Mouse (Mus musculus) embryo, embryonic 10 days (tissue): ENCODE results near the gene Mettl14.
"Not testable (repeated sequence)": the region's sequence is repeated elsewhere in the genome, so short reads cannot be mapped to it uniquely, and the experiment has no call there.

Experiments used
- DNase-seq: peaks from one replicate; pipeline ENCODE4 v3.0.0-alpha.2; 2015; ENCODE audit warnings: low spot score

Mettl14 gene

DNA sequence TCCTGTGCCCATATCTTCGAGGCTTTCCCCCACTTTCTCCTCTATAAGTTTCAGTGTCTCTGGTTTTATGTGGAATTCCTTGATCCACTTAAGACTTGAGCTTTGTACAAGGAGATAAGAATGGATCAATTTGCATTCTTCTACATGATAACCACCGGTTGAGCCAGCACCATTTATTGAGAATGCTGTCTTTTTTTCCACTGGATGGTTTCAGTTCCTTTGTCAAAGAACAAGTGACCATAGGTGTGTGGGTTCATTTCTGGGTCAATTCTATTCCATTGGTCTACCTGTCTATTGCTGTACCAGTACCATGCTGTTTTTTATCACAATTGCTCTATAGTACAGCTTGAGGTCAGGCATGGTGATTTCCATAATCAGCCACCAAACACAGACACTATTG, 19.1 kb downstream of the Mettl14 start:
- not testable (repeated sequence) for DNase-seq

DNA sequence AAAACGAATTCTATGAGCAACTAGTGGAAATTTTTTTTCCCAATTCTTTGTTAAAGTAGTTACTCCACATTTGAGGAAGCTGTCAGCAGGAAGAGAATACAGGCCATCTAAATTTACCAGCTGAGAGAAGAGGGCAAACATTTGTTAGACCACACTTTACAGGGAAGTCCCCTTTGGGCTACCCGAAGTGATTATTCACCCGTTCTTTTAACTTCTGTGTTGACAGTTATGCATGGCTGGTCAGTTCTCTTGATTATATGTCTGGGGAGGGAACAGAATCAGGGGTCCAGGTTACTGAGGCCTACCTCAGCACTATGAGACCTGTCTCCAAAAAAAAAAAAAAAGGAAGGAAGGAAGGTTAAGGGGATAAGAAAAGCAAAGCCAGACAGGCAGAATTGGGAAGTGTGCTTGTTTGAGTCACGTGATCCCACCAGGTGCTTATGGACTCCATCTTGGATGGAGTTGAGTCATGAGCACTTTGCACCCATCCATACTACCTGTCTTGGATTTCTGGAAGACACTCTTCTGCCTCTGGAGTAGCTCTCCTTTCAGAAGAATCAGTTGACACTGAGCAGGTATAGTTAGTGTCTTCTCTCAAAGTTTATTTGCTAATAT, 29.4 kb downstream of the Mettl14 start:
- DNase-seq: no peak

DNA sequence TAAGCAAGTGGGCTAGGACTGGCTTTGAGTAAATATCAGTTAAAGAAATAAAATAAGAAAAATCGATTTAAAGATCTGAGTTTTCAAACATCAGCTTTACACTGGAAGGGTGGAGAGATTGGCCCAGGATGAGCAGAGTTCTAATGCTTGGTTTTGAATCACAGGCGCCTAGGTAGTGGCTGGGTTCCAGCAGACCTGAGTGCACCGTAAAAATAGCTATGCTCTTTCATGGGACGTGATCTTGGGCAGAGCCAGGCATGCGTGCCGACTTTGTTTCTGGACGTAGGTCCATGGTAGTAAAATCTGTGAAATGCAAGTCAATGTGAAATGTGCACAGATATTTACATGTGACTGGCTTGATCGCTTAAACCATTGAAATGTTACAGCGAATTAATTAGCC, 31.5 kb downstream of the Mettl14 start:
- no peak for DNase-seq

DNA sequence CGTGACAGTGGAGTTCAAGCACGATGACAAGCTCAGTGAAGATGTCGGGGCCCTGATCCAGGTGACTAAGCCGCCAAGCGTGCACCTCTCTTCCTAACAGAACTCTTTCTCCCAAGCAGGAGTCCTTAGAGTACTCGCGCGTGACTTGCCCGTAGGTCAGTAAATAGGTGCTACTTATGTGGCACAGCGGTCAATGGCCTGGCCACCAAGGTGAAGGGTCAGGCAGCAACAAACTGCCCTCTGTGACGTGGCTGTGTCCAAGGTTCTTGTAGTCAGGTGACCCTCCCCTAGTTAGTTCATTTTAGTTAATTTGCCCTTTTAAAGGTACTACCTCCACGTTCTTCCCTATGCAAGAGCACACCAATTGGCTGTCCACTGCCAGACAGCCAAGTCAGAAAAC, 32.2 kb downstream of the Mettl14 start:
- DNase-seq: no peak

DNA sequence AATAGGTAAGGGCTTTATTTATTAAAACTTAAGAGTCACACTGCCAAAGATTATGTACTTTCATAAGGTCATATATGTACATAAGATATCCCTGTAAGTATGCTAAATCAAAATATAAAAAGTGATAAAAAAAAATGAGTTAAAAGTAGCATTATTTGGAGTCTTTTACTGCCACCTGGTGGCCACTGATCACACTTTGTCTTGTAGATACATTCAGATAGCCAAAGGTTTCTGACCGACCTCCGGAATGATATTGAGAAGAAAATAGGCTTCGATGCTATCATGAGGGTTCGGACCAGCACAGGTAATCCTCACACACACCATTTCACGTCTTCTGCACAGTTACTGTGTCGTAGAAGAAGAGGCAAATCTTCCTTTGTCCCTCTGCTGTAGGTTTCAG, 32.7 kb downstream of the Mettl14 start:
- DNase-seq: peak; percentile 75

DNA sequence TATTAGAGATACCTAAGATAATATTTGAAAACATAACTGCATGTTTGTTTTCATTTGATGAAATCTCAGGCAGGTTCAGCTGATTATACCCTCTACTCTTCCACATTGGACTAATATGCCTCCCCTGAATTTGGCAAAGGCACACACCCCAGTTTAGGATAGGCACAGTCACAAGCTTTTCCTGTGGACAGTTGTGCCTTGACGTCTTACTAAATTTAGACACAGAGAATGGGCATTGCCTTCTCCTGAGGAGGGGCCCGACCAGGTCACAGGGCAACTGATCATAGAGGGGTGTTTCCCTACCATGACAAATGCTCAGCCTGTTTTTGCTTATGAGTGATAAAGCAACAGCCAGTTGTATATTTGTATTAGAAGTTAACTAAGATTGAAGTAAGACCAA, 34.4 kb downstream of the Mettl14 start:
- no peak for DNase-seq

DNA sequence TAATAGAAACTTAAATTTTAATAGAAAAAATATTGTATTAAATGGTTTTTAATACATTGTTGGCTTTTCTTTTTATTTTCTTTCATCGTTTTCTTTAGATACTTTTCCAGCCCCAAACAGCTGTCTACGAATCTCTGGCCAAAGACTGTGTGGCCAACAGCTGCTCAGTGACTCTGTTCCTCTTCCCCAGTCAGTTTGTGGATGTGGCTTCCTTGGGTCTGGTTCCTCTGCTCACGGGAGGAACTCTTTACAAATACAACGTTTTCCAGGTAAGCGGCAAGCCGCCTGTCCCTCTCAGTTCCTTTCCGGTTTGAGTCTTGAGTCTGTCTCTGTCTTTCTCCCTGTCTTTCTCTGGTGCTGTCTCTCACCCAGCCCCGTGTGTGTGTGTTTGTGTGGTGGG, 35.3 kb downstream of the Mettl14 start:
- no peak for DNase-seq

DNA sequence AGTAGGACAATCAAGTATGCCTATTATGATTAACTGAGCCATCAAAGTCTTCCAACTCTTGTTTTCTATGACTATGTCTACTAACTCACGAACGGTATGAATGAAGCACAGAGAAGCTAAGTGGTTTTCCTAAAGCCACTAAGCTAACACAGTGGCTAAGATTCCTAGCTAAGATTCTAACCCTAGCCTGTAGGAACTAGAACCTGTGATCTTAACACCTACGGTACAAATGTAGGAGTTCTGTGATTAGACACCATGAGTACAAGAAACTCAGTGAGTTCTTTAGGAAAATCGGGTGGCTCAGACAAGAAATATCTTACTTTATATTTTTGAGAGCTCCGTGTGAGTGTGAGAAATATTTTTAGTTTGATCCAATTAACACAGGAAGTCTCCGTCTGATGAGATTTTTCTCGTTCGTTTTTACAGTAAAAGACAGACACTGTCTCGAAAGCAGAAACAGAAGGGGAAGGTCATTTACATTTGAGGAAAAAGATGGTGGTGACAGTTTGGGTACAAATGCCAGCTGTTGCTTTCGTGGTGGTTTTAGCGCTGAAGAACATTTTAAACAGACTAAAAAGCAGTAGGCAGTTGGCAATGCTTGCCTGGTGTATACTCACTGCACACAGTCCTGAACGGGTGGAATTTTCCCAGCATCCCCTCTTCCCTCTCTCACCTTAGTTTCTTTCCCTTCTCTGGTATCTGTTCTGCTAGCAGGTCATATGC, 37.7 kb downstream of the Mettl14 start:
- no peak for DNase-seq

DNA sequence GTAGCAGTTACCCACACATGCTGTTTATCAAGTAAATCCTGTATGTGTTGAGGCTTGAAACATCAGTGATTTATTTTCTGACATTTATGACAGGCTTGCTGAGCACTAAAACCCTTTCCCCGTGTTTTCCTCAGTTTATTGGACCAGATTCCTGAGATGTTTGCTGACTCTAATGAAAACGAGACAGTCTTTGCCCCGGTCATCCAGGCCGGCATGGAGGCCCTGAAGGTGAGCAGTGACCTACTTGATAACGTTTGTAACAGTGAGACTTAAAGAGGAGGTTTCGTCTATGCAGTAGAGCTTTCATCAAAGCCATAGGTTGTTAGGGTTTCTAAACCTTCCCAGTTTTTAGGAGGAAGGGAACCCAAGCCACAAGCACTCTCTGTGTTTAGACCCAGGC, 42.2 kb downstream of the Mettl14 start:
- no peak for DNase-seq

DNA sequence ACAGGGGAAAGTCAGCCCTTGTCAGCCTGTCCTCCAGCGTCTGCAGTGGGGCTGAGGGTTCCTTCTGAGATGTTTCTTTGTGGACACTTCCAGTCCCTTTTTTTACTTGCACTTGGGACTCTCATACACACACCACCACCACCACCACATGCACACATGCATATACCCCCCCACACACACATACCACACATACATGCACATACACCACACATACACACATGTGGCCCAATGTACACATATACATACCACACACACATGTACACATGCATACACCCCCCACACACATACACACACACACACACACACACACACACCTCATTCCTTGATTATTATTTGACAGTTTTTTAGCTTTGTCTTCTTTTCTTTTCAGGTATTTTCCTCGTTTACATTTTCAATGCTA, 44.9 kb downstream of the Mettl14 start:
- no peak for DNase-seq

DNA sequence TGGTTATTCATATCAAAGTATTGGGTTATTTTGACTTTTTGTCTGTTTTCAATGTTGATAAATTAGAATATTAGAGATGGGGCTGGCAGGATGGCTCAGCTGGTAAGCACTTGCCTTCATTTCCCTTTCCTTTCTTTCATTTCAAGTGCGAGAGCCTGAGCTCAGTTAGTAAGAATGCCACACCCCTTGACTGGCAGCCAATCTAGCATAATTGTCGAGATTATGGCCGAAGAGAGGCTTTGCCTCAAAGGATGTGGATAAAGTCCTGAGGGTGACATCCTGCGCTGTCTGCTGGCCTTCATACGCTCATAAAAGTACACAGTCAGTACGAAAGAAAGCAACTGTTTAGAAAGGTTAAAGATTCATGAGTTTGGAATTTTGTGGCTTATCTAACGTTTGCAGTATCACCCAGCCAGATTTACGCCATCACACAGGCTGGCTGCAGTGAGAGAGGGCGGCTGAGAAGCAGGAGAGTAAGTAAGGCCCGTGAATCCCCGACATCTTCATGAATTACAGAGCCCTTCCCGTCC, 47.2 kb downstream of the Mettl14 start:
- DNase-seq: no peak

DNA sequence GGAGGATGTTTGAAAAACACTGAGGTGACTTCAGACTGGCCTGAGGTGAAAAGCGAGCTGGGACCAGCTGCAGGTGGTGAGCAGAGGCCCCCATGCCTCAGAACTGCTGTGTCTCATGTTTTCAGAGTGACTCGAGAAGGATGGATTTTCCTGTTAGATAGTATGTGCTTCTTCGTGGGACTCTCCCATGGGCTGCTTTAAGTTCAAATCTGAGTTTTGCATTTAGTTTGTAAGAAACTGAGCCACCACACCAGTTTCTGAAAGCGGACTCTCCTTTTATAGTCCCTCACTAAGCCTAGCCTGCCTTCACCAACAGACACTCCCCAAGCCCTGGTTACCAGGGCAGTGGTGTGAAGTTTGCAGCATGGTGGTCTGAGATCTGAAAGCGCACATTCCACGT, 48.1 kb downstream of the Mettl14 start:
- DNase-seq: no peak

DNA sequence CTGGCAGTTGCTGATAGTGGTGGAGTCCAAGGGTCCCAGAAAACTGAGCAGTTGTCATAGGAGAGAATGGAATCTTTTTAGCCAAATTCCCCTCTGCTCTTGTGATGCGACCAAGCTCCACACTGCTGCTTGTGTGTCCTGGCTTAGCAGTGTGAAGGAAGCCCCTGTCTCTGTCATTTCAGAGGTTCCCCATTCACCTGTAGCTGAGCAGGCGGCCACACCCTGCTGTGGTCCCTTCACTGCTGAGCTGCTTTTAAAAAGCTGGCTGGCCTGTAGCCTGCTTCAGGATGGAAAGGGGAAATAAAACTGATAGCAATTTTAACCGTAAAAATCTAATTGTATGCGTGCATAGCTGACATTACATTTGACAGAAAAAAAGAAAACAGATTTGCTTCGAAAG, 49.0 kb downstream of the Mettl14 start:
- DNase-seq: no peak

DNA sequence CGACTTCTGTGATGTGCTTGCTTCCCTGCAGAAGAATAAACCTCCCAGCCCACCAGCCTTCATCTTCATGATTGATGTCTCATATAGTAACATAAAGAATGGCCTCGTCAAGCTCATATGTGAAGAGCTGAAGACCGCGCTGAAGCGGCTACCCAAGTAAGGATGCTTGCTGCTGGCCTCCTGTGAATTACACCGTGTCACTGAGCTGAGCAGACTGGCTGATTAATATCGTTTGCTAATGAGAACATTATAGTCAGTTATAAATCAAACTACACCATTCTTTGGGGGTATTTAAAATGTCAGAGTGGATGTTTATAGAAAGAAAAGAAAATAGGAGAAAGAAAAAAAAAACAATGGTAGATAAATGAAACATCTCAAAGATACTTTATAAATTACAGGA, 49.5 kb downstream of the Mettl14 start:
- no peak for DNase-seq

DNA sequence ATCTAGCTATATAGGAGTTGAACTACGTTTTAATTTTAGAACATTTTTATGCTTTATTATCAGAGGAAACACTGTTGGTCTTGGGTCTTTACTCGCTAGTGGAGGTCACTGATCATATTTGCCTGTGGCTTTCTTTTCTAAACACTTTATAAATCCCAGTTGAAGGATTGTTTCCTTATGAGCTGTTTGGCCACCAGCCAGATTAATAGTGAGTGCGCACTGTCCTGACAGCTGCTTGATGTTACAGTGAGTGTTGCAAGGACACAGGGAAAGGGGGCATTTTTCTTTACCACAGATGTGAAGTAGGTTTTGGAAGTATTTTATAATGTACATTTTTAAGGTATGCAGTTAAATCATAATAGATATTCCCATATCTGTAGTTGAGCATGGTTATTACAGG, 50.4 kb downstream of the Mettl14 start:
- no peak for DNase-seq

DNA sequence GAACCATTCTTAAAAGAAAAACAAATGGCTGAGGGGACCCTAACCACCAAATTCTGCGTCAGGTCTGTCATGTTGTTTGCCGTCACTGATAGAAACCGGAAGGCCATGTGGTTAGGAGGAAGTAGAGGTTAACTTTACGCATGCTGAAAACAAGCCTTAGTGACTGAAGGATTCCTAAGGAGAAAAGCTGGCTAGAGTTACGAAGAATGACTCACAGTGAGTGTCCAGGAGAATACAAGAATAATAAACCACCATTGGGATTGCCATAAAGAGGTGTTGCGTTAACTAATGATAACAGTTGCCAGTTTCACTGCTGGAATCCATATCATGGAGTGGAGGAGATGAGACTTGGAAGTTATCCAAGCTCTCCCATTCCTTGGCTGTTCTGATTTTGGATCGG, 51.0 kb downstream of the Mettl14 start:
- DNase-seq: no peak

DNA sequence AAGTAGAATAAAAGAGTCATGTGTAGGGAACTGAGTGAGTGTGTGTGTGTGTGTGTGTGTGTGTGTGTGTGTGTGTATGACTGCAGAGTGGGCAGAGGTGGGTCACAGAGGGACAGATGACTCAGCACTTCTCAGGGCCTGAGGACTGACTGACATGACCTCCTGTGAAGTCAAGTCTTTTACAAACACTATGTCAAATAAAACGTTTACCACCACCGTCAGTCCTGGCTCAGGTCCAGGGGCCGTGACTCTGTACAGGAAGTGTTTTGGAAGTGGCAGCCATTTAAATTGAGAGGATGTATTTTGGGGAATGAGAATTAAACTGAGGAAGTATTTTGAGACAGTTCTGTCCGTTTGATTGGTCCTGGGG, 52.9 kb downstream of the Mettl14 start:
- peak; percentile 29 for DNase-seq

DNA sequence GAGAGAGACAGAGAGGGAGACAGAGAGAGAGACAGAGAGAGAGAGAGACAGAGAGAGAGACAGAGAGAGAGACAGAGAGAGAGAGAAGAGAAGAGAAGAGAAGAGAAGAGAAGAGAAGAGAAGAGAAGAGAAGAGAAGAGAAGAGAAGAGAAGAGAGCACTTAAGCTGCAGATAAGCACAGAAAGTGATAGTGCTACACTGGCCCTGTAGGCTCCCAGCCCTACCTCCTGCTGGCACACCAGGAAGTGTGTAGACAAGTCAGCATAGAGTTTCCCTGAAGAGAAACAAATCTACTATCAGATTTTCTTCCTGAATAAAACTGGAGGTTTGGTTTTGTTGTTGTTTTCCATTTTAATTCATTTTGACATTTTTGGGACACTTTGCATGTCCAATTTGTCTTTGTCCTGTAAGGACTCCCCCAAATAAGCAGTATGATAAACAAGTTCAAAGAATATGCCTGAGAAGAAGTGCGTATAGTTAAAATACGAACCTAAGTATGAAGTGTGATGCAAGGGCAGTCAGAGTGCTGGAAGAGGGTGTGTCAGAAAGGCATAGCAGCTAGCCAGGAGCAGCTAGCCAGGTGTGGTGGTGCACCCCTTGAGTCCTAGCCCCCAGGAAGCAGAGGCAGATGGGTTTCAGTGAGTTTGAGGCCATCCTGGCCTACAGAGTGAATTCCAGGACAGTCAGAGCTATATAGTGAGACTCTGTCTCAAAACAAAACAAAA, 53.4 kb downstream of the Mettl14 start:
- DNase-seq: no peak

DNA sequence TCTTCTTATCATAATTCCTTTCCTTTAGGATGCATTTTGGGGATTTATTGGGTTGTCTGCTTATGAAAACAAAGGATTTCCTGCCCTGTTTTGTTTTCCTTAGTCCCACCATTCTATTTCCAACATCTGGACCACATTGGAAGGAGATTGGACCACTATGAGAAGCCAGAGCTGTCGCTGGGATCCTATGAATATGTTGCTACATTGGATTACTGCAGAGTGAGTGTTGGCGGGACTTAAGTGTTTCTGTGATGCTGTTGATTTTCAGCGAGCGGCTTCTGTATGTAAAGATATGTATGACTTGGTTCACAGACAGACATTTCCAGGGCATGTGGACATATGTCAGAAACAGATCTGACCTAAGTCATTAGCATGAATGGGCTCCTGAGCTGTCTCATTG, 55.7 kb downstream of the Mettl14 start:
- no peak for DNase-seq

DNA sequence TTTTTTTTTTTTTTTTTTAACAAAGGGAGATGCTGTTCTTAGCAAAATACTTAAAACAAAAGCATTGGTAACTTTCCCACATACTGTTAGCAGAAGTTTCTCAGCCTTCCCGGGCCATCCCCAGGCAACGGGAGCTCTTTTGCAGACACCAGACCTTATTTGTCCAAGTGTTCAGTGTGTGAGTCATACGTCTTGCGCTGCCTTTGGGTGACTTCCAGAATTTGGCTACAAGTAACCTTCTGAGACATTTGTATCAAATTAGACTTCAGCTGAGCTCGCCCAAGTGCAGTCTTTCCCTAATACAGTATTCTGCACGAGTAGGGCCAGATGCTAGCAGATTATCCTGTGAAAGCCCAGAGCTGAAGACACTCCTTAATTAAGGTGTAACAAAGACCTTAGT, 56.7 kb downstream of the Mettl14 start:
- no peak for DNase-seq

DNA sequence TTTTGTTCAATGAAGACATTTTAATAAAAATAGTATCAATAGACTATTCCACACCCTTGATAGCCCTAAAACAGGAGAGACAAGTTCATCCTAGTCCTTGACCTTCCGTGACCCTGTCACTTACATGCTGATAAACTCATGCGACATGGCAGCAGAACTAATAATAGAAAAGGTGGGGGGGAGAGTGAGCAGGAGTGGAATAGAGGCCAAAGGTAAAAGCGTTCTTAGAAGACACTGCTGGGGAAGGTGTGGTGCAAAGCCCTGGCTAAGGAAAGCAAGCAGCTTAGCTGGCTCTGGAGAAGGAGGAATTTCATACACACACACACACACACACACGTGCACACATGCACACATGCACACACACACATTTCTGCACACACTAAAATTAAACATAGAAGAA, 61.6 kb downstream of the Mettl14 start:
- no peak for DNase-seq

DNA sequence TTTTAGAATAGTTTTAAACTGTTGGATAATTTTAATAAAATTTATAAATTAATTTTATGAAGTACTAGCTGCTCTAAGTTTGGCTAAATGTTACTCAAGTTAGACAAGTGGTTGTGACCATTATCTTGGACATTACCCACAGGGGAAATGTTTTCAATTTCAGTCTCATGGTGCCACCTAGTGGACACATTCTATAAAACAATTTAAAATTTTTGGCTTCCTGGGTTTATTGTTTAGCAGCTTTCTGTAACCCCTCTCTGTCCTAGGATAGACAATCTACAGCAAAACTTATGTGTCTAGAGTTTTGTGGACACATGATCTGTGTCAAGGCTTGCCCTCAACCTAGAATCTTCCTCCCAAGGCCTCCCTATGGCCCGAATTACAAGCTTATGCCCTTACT, 63.8 kb downstream of the Mettl14 start:
- peak; percentile 68 for DNase-seq

DNA sequence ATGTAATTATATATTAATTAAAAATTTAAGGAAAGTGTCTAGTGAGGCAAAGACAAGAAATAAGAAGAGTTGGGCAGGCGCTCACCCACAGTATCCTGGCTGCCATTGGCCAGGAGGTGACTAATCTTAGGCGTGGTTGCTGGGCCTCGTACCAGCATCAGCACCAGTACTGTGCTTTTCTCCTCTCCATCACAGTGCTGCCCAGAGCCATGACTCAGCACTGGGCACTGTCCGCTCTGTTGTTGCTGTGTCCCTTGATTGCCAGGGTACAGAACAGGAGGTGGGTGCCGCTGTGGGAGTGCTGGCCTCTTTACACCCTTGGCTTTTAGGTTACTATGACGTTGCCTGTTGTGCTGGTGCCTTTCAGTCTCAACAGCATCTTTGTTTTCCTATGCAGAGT, 64.3 kb downstream of the Mettl14 start:
- no peak for DNase-seq
